In genomic region chr4:84545204-84545871, GRCm38 (mm10) we compare ENCODE assay signal across 8 mouse cellular contexts.
DNase-seq lines count a peak whose midpoint lies in the region; ATAC-seq lines count a peak whose summit lies in the region.

No protein-coding gene starts in this region.

- H3K9me3 ChIP-seq in hindbrain, embryonic 11.5 days (ENCODE audit: control insufficient read depth, low read length): no peaks in the 10 kb centered on the region

- peak overlapping the region; percentile 80 for H3K4me2 ChIP-seq in hindbrain, embryonic 11.5 days (replicated peaks; ENCODE audit: low read depth, low read length)

- peak; percentile 86 for DNase-seq in ZHBTc4 (ENCODE audit: low read depth, low spot score)
- peak; percentile 2 for DNase-seq in cerebellum, adult 8-10 months
- peak; percentile 20 to 31 for DNase-seq in frontal cortex, postnatal 36 days (ENCODE audit: low spot score in 2 of 2)
- DNase-seq in hindbrain, embryonic 11.5 days (ENCODE audit: low spot score): peak; percentile 81
- peak; percentile 11 to 22 for DNase-seq in layer of hippocampus, postnatal 25 days (ENCODE audit: extremely low spot score in 1 of 2, low spot score in 1 of 2)
- DNase-seq in lung, postnatal 25 days (ENCODE audit: low spot score): peak; percentile 51
- DNase-seq in retina, postnatal 7 days (ENCODE audit: low read depth, low spot score): peak; percentile 33

- no peaks in the 10 kb centered on the region for H3K4me1 ChIP-seq in hindbrain, embryonic 11.5 days (replicated peaks; ENCODE audit: control insufficient read depth, insufficient read depth, low read length)

- H3K27me3 ChIP-seq in hindbrain, embryonic 11.5 days (ENCODE audit: control insufficient read depth, insufficient read depth, low read length): peaks cover 2% of the 10 kb centered on the region

- no peaks in the 10 kb centered on the region for H3K36me3 ChIP-seq in hindbrain, embryonic 11.5 days (ENCODE audit: control insufficient read depth, insufficient read depth, low read length)

- H3K4me3 ChIP-seq in hindbrain, embryonic 11.5 days (ENCODE audit: low read depth, low read length): peak overlapping the region; percentile 45

- ATAC-seq in hindbrain, embryonic 11.5 days (ENCODE audit: low FRiP score): peak; percentile 91
- ATAC-seq in activated CD4-positive, CD25-positive, alpha-beta regulatory T cell, adult 4 months: no peak

- peak overlapping the region; percentile 74 for H3K27ac ChIP-seq in hindbrain, embryonic 11.5 days (ENCODE audit: low read depth, low read length)

- under 1% methylated on average over 61 of the region's 62 CpGs for WGBS in hindbrain, embryonic 11.5 days

- peak overlapping the region; percentile 68 for H3K9ac ChIP-seq in hindbrain, embryonic 11.5 days (ENCODE audit: low read depth, low read length)

Comparison
In these comparisons a context has a peak if more than half of its experiments do, and no peak if none do; other contexts are left out.
1. DNase-seq: peak in every context shown above with its lines; median percentile 86 in ZHBTc4; 81 in hindbrain, embryonic 11.5 days; 51 in lung, postnatal 25 days; 33 in retina, postnatal 7 days; 26 in frontal cortex, postnatal 36 days; 16 in layer of hippocampus, postnatal 25 days; 2 in cerebellum, adult 8-10 months.